Mouse (Mus musculus) embryonic fibroblast, embryonic 13.5 days (primary cell): ENCODE results near the gene Wdfy2.

ENCODE experiments used
- CTCF ChIP-seq: IDR thresholded peaks from 2 replicates; pipeline ENCODE4 v1.5.1; 2011; ENCODE audit warnings: mild to moderate bottlenecking, control low read depth, low read length, moderate library complexity, borderline replicate concordance; ENCODE audit not compliant: insufficient read depth
- POLR2A ChIP-seq: IDR thresholded peaks from 2 replicates; pipeline ENCODE4 v1.6.1; 2011; ENCODE audit warnings: low read depth, mild to moderate bottlenecking, control low read depth, low read length, moderate library complexity

GRCm38 (mm10) chr14:62829291-62829690 is 8.2 kb upstream of the Wdfy2 start:
- TF ChIP-seq POLR2A (no peak), CTCF (no peak)
